Mouse (Mus musculus): ENCODE measurements around the gene Olfr70.

- TF ChIP-seq CTCF (IDR thresholded peaks at IDR 0.05; ENCODE audit: extremely low read depth, insufficient read depth, insufficient read length, insufficient replicate concordance), result no peak
- TF ChIP-seq POLR2A (IDR thresholded peaks at IDR 0.05; ENCODE audit: low read depth, low read length), result no peak
Observed at GRCm38 (mm10) chr4:43703851-43704250, 3.2 kb upstream of the Olfr70 start.
